Mouse (Mus musculus) erythroblast, adult 5-6 weeks (primary cell): ENCODE data around the gene A930017K11Rik. TPM values are rescaled to one million over a fixed set of nuclear protein-coding genes. Genes with fewer than 3 reads are reported as not detected.

Experiments used
- ATAC-seq: replicated peaks from 2 replicates; pipeline ENCODE4 v1.8.0; 2016; ENCODE audit warnings: moderate number of reproducible peaks, mild to moderate bottlenecking, moderate TSS enrichment, inconsistent platforms; ENCODE audit not compliant: poor library complexity, low FRiP score, severe bottlenecking
- total RNA-seq, 2 experiments: library from RNA; stranded (forward) in 1 of 2; stranded (reverse) in 1 of 2; fragments of 150-400 nt in 1 of 2; fragments of 200-764, 138-1000 nt in 1 of 2; gene quantifications; 2 replicates each; pipeline versions ENCODE4 v1.2.3 to v1.2.4; 2015 to 2017; ENCODE audit warnings: low replicate concordance in 2 of 2

The A930017K11Rik gene
- total RNA-seq, 2 experiments from 2014 or later = not detected

DNA sequence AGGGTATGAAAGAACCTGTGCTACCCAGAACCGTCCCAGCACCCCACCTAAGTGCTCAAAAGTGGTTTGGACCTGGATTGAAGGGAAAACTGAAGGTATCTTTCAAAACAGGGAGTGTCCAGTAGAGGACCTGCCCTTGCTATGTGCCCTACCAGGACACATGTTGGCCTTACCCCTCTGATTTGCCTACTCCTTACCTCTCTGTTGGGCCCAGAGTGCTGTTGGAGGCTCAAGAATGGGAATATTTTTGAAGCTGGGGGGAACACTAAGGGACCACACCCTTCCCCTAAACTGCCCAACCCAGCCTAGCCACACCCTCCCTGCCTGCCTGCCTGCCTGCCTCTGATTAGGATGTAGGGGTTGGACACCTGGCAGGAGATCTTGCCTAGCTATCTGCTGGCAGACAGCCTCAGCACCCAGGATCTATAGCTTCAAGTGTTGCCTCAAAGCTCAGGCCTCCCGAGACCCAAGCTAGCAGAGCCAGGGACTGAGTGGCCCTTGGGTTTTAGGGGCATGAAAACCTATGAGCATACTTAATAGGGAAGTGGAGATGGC lies 9.7 kb downstream of the A930017K11Rik start:
- peak; percentile 80 for ATAC-seq

DNA sequence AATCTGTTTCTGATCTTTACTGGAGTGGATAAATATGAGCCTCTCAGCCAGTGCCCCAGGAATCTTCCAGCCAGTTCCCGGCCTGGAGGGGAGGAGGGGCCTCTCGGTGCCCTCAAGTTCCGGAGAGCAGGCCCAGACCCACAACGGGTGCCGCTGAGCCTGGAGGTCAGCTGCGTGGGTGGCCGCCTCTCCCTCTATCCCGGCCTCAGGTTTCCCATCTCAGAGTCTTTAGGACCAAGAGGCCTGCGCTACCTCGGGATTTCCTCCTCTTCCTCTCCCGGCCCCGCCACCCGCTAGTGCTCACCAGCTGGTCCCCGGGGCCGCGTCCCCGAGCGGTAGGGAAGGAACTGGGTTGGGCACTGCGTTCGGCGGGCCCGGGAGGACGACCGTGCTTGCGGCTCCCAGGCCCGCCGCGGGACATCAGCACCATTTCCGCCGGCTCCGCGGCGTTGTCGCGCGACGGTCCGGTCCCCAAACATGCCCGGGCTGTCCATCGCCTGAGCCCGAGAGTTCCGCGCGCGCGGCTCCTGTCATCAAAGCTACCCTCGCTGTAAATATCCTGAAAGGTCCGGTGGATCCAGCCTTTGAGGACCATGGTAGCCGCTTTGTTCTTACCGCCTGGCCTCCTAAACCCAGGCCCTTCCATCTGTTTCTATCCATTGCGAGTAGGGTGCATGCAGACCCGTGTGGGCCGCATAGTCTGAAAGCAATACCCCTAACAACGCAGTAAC lies 10.7 kb downstream of the A930017K11Rik start:
- ATAC-seq = no peak

DNA sequence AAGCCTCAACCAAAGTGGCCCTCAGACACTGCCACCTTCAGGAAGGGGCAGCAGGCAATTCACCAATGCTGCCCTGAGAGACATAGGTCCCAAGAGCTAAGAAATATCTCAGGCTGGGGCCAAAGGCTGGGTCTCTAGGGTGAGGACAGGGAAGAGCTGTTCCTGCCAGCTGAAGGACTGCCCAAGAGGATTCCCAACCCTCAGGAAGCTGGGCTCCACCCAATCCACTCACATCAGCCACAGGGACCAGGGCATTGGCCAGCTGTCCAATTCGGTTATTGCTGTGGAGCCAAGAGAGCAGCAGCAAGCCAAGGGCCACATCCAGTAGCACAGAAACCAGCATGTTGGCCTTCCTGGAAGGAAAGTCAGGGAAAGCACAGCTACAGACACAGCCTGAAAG lies 17.8 kb downstream of the A930017K11Rik start:
- no peak for ATAC-seq

DNA sequence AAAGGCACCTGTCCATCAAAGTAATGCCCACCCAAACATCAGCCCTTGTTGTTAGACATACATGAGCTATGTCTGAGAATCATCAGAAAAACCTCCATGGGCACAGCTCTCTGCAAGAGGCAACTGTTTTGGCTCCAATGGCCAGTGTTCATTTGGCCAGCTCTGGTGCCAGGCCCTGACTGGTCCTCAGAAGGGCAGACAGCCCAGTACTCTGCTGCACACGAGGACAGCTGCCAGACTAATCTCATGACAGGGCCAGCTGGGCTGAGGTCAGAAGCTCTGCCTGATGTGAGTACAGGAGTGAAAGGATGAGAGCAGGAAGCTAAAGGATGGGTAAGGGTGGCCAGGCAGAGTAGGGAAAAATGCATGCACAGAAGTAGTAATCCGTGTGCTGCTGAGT lies 27.0 kb downstream of the A930017K11Rik start:
- ATAC-seq = 0 out of 2 replicates have a peak, but pooled peaks have one; percentile 3

DNA sequence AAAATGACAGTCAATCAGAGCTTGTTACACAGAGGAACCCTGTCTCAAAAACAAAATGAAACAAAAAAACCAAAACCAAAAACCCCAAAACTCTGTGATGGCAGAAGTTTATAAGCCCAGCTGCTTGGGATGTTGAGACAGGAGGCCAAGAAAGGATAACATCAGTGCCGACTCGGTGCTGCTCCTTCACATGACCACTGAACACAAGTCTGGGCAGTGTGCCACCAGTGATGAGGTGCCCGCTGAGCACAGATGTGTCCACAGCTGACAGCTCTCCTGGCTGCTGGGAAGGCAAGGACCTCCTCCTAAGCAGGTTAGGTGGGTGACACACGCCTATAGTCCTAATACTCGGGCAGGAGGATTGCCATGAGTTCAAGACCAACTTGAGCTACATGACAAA lies 30.2 kb downstream of the A930017K11Rik start:
- no peak for ATAC-seq

DNA sequence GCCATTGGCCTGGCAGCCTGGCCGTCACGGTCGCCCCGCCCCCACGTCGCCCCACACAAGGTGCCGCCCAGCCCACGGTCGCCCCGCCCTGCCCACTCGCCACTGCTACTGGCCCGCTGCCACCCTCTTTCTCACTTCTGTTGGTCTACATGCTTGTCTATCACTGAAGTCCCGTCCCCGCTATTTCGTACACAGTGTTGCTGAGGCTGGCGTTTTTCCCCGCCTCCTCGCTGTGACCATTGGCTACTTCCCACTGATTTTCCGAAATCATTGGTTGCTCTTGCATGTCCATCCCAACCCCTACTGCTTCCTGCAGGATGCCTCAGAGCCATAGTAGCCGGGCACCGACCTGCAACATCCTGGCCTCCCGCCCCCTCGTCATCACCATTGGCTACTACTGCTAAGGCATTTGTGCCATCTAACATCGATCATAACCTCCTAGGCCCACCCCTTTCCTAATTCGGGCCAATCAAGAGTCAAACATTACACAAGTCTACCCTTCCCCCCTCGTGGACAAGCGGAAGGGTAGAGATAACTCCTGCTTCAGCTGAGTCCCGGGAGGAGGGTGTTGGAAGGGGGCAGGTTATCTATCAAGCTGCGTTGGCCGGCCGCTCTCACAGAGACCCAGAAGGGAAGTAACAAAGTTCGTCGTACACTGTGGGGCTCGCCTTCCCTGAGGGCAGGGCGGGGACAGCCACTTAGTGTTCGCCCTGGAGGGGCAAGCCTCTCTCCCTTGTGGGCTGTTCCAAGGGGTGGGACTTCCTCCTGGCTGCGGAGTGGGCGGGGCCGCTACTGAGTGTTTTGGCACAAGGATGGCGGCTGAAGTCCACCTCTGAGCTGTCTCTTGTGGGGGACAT lies 32.4 kb downstream of the A930017K11Rik start:
- ATAC-seq = peak; percentile 82

DNA sequence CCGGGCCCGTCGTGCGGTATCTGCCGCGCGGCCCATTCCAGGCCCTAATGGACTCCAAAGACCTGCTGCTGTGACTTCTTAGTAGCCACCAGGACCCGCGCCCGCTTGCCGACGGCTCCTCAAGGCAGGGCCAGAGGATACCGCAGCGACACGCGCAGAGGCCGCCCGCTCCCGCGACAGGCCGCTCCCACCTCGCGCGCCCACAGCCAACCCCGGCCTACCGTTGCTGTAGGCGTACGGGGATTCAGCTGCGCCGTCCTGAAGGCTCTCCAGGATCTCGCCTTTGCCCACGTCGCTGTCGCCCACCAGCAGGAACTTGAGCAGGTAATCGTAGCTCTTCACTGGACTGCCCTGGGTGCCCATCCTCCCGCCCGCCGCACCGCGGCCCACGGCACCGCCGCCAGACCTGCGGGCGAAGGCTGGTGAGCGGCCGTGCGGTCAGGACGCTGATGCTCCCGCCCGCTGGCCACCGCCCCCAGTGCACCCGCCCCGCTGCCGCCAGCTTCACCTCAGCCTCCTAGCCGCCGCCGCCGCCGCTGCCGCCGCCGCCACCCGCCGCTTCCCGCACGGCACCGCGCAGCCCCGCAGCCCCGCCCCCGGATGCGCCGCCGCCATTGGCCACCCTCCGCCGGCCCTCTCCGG lies 33.1 kb downstream of the A930017K11Rik start, which contains the start of gene Rab40c:
Rab40c (minus strand) TSS at position 584 of the 642 bp plus-strand sequence.
- 0 out of 2 replicates have a peak, but pooled peaks have one; percentile 16 for ATAC-seq

DNA sequence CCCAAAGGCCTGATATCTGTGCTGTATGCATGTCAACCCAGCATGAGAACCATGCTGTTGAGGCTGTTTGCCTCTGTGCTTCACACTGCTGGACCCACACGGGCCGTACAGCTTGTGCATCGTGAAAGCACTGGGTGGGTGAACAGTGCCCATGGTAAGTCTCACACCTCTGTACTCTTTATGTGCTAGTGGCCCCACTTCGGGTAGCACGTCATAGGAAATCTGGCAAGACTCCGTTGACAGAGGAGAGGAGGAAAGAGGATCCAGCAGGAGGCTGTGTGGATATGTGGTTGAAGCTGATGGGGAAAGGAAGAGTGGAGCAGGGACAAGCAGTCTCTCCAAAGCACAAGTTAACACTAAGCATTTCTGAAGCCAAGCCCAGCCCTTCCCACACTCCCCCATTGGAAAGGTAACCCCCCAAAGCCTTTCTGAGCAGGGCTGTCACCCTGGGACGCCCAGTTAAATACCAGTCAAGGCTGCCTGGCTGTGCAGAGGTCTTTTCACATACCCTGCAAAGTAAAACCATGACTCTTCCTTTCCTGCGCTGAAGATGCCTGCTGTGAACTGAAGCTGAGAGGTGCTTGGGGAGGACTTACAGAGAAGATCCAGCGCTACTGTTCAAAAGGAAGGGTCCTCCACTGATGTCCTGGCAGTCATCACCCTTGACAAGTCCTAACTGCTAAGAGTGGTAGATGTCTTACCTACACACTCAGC lies 34.2 kb downstream of the A930017K11Rik start:
- ATAC-seq = no peak

DNA sequence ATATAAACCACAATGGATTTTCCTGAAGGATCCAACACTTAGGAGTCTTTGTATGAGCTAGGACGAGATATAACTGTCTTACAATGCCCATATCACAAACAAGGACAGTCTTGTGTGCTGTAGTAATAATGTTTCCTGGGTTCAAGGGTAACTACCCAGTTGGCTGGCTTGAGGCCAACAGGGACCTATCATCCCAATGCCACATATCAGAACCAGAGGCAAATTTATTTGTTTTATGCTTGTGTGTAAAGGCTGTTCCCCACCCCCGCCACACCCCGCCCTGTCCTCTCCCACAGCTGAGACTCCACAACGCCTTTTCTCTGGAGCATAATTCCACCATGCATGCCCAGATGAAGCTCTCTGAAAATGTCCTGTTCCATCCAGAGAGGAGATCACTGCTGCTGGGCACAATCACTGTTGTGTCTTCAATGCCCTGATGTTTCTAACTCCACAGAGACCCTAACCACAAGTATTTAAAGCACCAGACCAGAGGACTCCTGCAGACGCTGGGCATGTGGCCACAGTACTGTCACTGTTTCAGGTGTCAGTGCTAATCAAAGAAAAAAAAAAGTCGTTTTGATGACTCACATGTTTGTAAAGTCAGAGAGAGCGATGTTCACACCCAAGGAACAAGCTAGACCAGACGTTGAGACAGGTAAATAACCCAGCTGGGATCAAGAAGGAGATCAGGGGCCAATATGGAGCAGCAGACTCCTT lies 35.3 kb downstream of the A930017K11Rik start:
- ATAC-seq = no peak

DNA sequence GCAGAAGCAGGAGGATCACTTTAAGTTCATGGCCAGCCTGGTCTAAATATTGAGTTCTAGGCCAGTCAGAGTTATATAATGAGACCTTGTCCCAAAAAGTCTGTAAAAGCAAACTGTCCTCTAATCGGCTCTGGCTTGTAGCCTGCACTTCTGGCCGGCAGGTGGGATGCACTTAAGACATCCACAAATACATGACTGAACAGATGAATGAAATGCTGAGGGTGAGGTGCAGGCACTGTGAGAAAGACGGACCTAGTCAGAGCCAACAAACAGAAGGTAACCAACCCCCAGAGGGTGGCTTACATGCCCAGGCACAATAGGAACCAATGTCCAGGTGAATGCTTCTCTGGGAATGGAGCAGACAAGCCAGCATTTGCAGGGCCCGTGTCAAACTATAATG lies 38.1 kb downstream of the A930017K11Rik start:
- ATAC-seq = no peak

DNA sequence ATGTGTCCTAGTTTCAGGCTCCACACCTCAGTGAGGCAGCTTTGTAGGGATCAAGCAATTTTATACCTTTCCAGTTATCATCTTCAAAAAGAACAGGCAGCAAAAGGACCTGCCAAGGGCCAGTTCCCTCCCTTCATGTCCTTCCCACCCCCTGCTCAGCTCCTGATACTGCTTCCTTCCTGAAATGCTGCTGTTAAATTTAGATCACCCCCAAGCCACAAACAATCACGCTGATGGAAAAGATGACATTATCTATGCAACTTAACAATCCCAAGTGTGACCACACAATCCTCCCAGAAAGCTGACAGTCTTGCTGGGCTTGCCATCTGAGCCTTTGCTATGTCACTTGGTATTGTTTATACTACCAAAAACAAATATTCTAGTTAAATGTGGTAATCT lies 38.5 kb downstream of the A930017K11Rik start:
- no peak for ATAC-seq

DNA sequence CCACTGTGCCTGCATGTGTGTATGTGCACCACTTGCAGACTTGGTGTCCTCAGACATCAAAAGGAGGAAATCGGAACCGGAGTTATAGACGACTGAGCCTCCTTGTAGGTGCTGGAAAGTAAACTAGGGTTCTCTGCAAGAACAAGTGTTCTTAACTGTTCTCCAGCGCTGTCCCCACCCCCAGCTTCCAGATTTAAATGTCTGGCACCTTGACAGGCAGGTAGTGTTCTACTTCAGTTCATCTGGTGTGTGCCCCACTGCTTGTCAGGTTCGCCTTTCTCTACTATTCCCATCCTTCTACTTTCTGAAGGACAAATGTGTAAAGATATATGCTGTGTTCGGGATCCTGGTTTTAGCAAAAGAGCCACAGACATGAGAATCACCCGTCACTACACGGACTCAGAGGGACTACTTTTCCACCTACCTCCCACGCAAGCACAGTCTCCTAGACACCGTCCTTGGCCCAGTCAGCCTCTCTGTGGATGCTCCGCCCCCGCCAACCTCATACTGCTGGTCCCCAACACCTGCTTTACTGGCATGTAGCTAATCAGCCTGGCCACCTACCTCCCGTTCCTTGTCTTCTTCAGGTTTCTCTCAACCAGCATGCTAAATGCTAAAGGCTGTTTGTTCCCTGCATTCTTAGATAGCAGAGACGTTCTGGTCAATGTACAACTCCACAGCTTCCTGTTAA lies 39.0 kb downstream of the A930017K11Rik start:
- no peak for ATAC-seq

DNA sequence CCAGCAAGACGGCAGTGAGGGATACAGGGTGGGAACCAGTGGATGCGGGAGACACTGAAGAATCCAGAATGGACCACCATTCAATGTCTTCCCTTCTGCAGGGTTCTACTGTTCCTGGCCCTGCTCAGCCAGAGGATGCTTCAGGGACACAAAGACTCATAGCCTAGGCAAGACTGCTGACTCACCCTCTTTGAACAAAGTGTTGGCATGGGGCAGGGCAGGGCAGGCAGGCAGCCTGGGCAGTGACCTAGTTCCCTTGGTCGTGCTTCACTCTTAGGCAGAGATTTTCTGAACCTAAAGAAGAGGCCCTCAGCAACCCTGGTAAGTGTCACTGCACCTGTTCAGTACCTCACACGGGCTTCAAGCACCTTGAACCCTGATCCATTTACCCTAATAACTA lies 40.5 kb downstream of the A930017K11Rik start:
- ATAC-seq = peak; percentile 44; the same call in 1 of the 2 replicates

DNA sequence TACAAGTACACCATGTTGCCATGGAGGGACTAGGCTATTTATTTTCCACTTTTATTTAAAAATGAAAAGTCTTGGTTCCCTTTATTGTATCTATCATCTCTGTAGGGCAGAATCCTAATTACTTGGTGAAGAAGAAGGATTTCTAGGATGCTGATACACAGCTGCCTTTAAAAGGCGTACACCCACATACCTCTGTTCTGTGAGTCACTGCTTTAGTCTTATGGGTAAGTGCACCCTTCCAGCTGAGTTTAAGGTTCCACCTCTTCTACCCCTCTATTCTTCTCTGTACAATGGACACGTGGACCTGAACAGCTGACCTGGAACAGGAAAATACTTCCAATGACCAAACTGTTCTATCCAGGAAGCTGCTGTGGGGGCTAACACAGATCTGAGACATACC lies 44.7 kb downstream of the A930017K11Rik start:
- no peak for ATAC-seq

DNA sequence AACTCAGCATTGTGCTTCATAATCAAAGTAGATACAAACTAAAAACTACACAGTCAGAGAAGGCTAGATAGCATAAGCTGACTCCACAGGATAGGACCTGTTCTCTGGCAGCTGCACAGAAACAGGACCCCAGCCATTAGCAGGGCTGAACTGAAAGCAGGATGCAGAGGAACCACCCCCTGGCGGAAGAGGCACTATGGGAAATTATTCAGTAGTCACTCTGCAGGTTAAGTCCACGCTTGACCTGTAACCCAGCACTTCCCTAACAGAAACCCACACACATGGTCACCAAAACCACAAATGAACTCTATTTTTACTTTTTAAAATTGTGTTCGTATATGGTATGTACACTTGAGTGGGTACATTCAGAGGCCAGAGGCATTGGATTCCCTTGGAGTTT lies 49.3 kb downstream of the A930017K11Rik start:
- ATAC-seq = no peak

DNA sequence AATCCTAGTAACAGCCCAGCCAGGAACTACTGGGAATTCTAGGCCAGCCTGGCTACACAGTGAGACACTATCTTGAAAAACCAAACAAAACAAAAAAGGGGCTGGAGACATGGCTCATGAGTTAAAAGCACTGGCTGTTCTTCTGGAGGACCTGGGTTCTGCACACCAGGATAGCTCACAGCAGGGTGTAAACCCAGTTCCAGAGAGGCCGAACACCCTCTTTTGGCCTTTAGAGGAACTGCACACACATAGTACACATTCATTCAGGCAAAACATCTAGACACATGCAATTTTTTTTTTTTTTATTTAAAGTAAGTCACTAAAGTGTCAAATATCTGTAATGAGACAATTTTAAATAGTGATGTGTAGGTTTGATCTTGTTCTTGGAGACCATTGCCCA lies 52.2 kb downstream of the A930017K11Rik start:
- no peak for ATAC-seq
